Mouse (Mus musculus): ENCODE data around the gene Sept3.

Gene Sept3

GRCm38 (mm10) chr15:82319613-82320012 is 44.9 kb downstream of the Sept3 start:
- in situ Hi-C loops (cut with MboI; ENCODE audit: low pct_unique_long_range_greater_than_20kb in 1 of 2, low sequenced_read_pairs in 2 of 2, unreplicated experiment in 1 of 2), result no loop called here

GRCm38 (mm10) chr15:82322195-82322594 is 47.5 kb downstream of the Sept3 start:
- in situ Hi-C loops (cut with MboI; ENCODE audit: low pct_unique_long_range_greater_than_20kb in 1 of 2, low sequenced_read_pairs in 2 of 2, unreplicated experiment in 1 of 2), result no loop called here

- in situ Hi-C loops (cut with MboI; ENCODE audit: low pct_unique_long_range_greater_than_20kb in 1 of 2, low sequenced_read_pairs in 2 of 2, unreplicated experiment in 1 of 2), result no loop called here
Measured at GRCm38 (mm10) chr15:82325382-82325781, 50.7 kb downstream of the Sept3 start.

GRCm38 (mm10) chr15:82335194-82335593 is 60.5 kb downstream of the Sept3 start:
- in situ Hi-C loops (cut with MboI; ENCODE audit: low pct_unique_long_range_greater_than_20kb in 1 of 2, low sequenced_read_pairs in 2 of 2, unreplicated experiment in 1 of 2), result no loop called here

- in situ Hi-C loops (cut with MboI; ENCODE audit: low pct_unique_long_range_greater_than_20kb in 1 of 2, low sequenced_read_pairs in 2 of 2, unreplicated experiment in 1 of 2), result no loop called here
Measured at GRCm38 (mm10) chr15:82336629-82337028, 61.9 kb downstream of the Sept3 start.

GRCm38 (mm10) chr15:82337875-82338274 is 63.2 kb downstream of the Sept3 start:
- in situ Hi-C loops (cut with MboI; ENCODE audit: low pct_unique_long_range_greater_than_20kb in 1 of 2, low sequenced_read_pairs in 2 of 2, unreplicated experiment in 1 of 2), result no loop called here

GRCm38 (mm10) chr15:82338593-82339112 is 64.0 kb downstream of the Sept3 start, which contains the start of the genes Naga, Pheta2 and Smdt1:
Gene Naga, minus strand, starts transcription at chr15:82338925.
Gene Pheta2, plus strand, starts transcription at chr15:82338942.
Gene Smdt1, plus strand, starts transcription at chr15:82338959.
- in situ Hi-C loops (cut with MboI; ENCODE audit: low pct_unique_long_range_greater_than_20kb in 1 of 2, low sequenced_read_pairs in 2 of 2, unreplicated experiment in 1 of 2), result no loop called here

- in situ Hi-C loops (cut with MboI; ENCODE audit: low pct_unique_long_range_greater_than_20kb in 1 of 2, low sequenced_read_pairs in 2 of 2, unreplicated experiment in 1 of 2), result no loop called here
Measured at GRCm38 (mm10) chr15:82339150-82339549, 64.5 kb downstream of the Sept3 start.

GRCm38 (mm10) chr15:82339634-82340254 is 65.1 kb downstream of the Sept3 start:
- in situ Hi-C loops (cut with MboI; ENCODE audit: low pct_unique_long_range_greater_than_20kb in 1 of 2, low sequenced_read_pairs in 2 of 2, unreplicated experiment in 1 of 2), result no loop called here

GRCm38 (mm10) chr15:82340414-82341035 is 65.8 kb downstream of the Sept3 start:
- in situ Hi-C loops (cut with MboI; ENCODE audit: low pct_unique_long_range_greater_than_20kb in 1 of 2, low sequenced_read_pairs in 2 of 2, unreplicated experiment in 1 of 2), result no loop called here

- in situ Hi-C loops (cut with MboI; ENCODE audit: low pct_unique_long_range_greater_than_20kb in 1 of 2, low sequenced_read_pairs in 2 of 2, unreplicated experiment in 1 of 2), result no loop called here
Measured at GRCm38 (mm10) chr15:82341036-82341501, 66.4 kb downstream of the Sept3 start.

- in situ Hi-C loops (cut with MboI; ENCODE audit: low pct_unique_long_range_greater_than_20kb in 1 of 2, low sequenced_read_pairs in 2 of 2, unreplicated experiment in 1 of 2), result no loop called here
Measured at GRCm38 (mm10) chr15:82341675-82342542, 67.2 kb downstream of the Sept3 start.

- in situ Hi-C loops (cut with MboI; ENCODE audit: low pct_unique_long_range_greater_than_20kb in 1 of 2, low sequenced_read_pairs in 2 of 2, unreplicated experiment in 1 of 2), result no loop called here
Measured at GRCm38 (mm10) chr15:82342543-82342935, 67.8 kb downstream of the Sept3 start.

- in situ Hi-C loops (cut with MboI; ENCODE audit: low pct_unique_long_range_greater_than_20kb in 1 of 2, low sequenced_read_pairs in 2 of 2, unreplicated experiment in 1 of 2), result no loop called here
Measured at GRCm38 (mm10) chr15:82343368-82344287, 68.9 kb downstream of the Sept3 start.
